Mouse (Mus musculus) forebrain, postnatal 0 days (tissue): ENCODE results near the gene Usp29. TPM values are rescaled to one million over a fixed set of nuclear protein-coding genes. Genes with fewer than 3 reads are reported as not detected.
"Not testable (repeated sequence)": the region's sequence is repeated elsewhere in the genome, so short reads cannot be mapped to it uniquely, and the experiment has no call there.

Experiments
- ATAC-seq: fragments of 200-750 bp; cut with Nextera tagmentation; 2 replicates; pipeline ENCODE4 v1.8.0; 2017; ENCODE audit warnings: mild to moderate bottlenecking, moderate library complexity
- DNase-seq: peaks from one replicate; pipeline ENCODE4 v3.0.0-alpha.2; 2015
- H3K27ac ChIP-seq: fragments of 300-500 bp; sonication (generic); 2 replicates; pipeline ENCODE4 v1.5.1; 2014; ENCODE audit warnings: low read depth, mild to moderate bottlenecking, antibody characterized with exemption, low read length, moderate library complexity, mixed read lengths
- H3K27me3 ChIP-seq: fragments of 300-500 bp; sonication (generic); 2 replicates; pipeline ENCODE4 v1.6.1; 2014; ENCODE audit warnings: mild to moderate bottlenecking, low read length, mixed read lengths; ENCODE audit not compliant: insufficient read depth
- H3K36me3 ChIP-seq: fragments of 300-500 bp; sonication (generic); 2 replicates; pipeline ENCODE4 v1.6.1; 2014; ENCODE audit warnings: mild to moderate bottlenecking, moderate library complexity; ENCODE audit not compliant: insufficient read depth
- H3K4me1 ChIP-seq: fragments of 300-500 bp; sonication (generic); 2 replicates; pipeline ENCODE4 v1.6.1; 2014; ENCODE audit warnings: antibody characterized with exemption; ENCODE audit not compliant: insufficient read depth
- H3K4me2 ChIP-seq: fragments of 300-500 bp; sonication (generic); 2 replicates; pipeline ENCODE4 v1.6.1; 2014; ENCODE audit warnings: low read depth, mild to moderate bottlenecking, moderate library complexity
- H3K4me3 ChIP-seq: fragments of 300-500 bp; sonication (generic); 2 replicates; pipeline ENCODE4 v1.5.1; 2014; ENCODE audit warnings: low read depth, low read length, mixed read lengths
- H3K9ac ChIP-seq: fragments of 300-500 bp; sonication (generic); 2 replicates; pipeline ENCODE4 v1.6.1; 2014; ENCODE audit warnings: mild to moderate bottlenecking
- H3K9me3 ChIP-seq: fragments of 300-500 bp; sonication (generic); 2 replicates; pipeline ENCODE4 v1.6.1; 2016; ENCODE audit warnings: low read length
- CTCF ChIP-seq: sonication (generic); IDR thresholded peaks from 2 replicates; pipeline ENCODE4 v1.5.1; 2016; ENCODE audit warnings: antibody characterized with exemption, control low read depth, low read depth
- WGBS: fragments of 180-500 bp; shearing (Covaris S2); extraction: QIAGEN DNeasy Blood & Tissue Kit; methylation state at CpG from one replicate; pipeline ENCODE4 v1.1.7; 2014; 5-methylcytosine and 5-hydroxymethylcytosine counted together
- microRNA counts: library from miRNA; unstranded; fragments of <30 nt; microRNA quantifications from one replicate; lab custom pipeline; 2015
- microRNA-seq, 2 experiments: library from miRNA; unstranded; fragments of <30 nt; microRNA quantifications; one replicate each; pipeline ENCODE4; 2016
- polyA plus RNA-seq: library from polyadenylated mRNA; unstranded; fragments of >200 nt; fragmentation: Nextera tagmentation; extraction: Ambion mirVana; gene quantifications from 2 replicates; pipeline ENCODE4 v1.2.1, GENCODE M21; 2015
- total RNA-seq: library from RNA; depleted of rRNA; stranded (reverse); fragments of >200 nt; gene quantifications from 2 replicates; pipeline ENCODE4 v1.2.3, GENCODE M21; 2014; rRNA removed

Gene Usp29
- total and polyA plus RNA-seq, 2 experiments from 2014 or later: 21.9 to 97.8 TPM

- no peaks in the 10 kb centered on the region for H3K9me3 ChIP-seq
- no peak overlapping the region for H3K4me2 ChIP-seq
- H3K4me1 ChIP-seq: no peaks in the 10 kb centered on the region
- TF ChIP-seq CTCF: no peak
- WGBS: 92% methylated on average over 4 of the region's 4 CpGs
- no peaks in the 10 kb centered on the region for H3K36me3 ChIP-seq
- DNase-seq (no peak), ATAC-seq (no peak)
- no peak overlapping the region for H3K9ac ChIP-seq
- no peak overlapping the region for H3K4me3 ChIP-seq
- H3K27ac ChIP-seq: no peak overlapping the region
- no peaks in the 10 kb centered on the region for H3K27me3 ChIP-seq
Measured at GRCm38 (mm10) chr7:6956576-6956975, 226.2 kb downstream of the Usp29 start.

DNA sequence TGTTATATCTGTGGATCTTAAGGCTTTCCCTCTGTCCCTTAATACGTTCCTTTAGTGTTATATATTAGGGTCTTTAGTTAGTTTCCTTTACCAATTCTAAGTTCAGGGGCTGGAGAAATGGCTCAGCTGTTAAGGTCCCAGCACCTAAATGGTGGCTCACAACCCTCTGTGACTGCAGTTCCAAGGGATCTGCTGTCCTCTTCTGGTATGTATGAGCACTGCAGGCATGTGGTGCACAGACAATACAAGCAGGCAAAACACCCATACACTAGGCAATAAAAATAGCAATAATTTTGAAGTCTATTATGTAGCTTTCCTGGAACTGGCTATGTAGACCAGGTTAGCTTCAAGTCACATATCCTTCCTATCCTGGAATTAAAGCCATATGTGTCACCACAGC is 228.2 kb downstream of the Usp29 start:
- 95% methylated on average over 1 of the region's 1 CpGs for WGBS
- H3K36me3 ChIP-seq: 0 out of 2 replicates have a peak, but pooled peaks cover under 1% of the 10 kb centered on the region
- H3K4me1 ChIP-seq: no peaks in the 10 kb centered on the region
- H3K27ac ChIP-seq: no peak overlapping the region
- DNase-seq (no peak), ATAC-seq (no peak)
- no peaks in the 10 kb centered on the region for H3K27me3 ChIP-seq
- no peak overlapping the region for H3K4me3 ChIP-seq
- no peaks in the 10 kb centered on the region for H3K9me3 ChIP-seq
- TF ChIP-seq CTCF: 0 out of 2 replicates have a peak, but pooled peaks have one; percentile 13
- no peak overlapping the region for H3K4me2 ChIP-seq
- no peak overlapping the region for H3K9ac ChIP-seq

DNA sequence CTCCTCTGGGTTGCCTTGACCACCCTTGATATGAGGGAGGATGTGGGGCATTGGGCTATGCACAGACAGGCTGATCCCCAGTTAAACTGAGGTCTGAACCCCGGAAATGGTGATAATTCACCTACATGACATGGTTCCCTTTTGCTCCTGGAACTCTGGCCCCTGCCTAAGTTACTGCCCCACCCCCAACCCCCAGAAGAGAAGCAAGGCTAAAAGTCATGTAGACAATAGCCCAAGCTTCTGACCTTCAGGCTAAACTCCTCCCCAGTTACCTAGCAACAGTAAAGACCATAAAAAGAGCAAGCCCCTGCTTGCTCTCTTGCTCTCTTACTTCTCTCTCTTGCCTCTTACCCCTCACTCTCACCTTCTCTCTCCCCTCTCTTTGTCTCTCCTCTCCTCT is 243.2 kb downstream of the Usp29 start:
- H3K36me3 ChIP-seq: no peaks in the 10 kb centered on the region
- no peaks in the 10 kb centered on the region for H3K9me3 ChIP-seq
- DNase-seq: no peak
- 84% methylated on average over 1 of the region's 1 CpGs for WGBS
- no peaks in the 10 kb centered on the region for H3K4me1 ChIP-seq
- H3K4me3 ChIP-seq: no peak overlapping the region
- H3K27me3 ChIP-seq: no peaks in the 10 kb centered on the region
- no peak overlapping the region for H3K9ac ChIP-seq
- ATAC-seq: no peak
- H3K27ac ChIP-seq: no peak overlapping the region
- no peak overlapping the region for H3K4me2 ChIP-seq
- no peak for TF ChIP-seq CTCF

DNA sequence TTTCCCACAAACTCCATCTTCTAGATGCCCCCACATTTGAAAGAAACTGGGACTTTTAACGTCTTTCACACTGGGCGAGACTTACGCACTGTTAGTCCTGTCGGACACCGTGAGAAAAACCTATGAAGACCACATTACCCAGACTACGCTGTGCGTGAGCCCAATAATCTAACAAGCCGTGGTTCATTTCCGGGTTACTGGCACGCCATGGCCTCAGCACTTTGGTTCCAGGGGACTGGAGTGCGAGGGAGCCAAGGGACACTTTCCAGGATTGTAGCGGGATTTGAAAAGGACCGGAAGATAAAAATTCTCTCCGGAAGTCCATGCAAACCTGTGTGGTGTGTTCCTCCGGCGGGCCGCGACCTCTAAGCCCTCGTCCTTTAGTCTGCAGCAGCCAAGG is 246.5 kb downstream of the Usp29 start:
- no peak overlapping the region for H3K4me3 ChIP-seq
- DNase-seq (no peak), ATAC-seq (no peak)
- H3K9ac ChIP-seq: no peak overlapping the region
- no peaks in the 10 kb centered on the region for H3K4me1 ChIP-seq
- no peak for TF ChIP-seq CTCF
- H3K4me2 ChIP-seq: no peak overlapping the region
- H3K27me3 ChIP-seq: no peaks in the 10 kb centered on the region
- H3K9me3 ChIP-seq: no peaks in the 10 kb centered on the region
- no peak overlapping the region for H3K27ac ChIP-seq
- WGBS: 92% methylated on average over 19 of the region's 19 CpGs
- H3K36me3 ChIP-seq: no peaks in the 10 kb centered on the region

GRCm38 (mm10) chr7:6995251-6995650 is 264.9 kb downstream of the Usp29 start, which contains the start of gene Aurkc:
Gene Aurkc (plus strand): TSS chr7:6995300.
- WGBS: 90% methylated on average over 11 of the region's 11 CpGs
- H3K4me3 ChIP-seq, H3K27ac ChIP-seq, H3K27me3 ChIP-seq, ATAC-seq, H3K4me2 ChIP-seq, H3K9ac ChIP-seq, H3K4me1 ChIP-seq, H3K36me3 ChIP-seq, DNase-seq, H3K9me3 ChIP-seq: not testable (repeated sequence)

GRCm38 (mm10) chr7:6998914-6999313 is 268.5 kb downstream of the Usp29 start:
- 65% methylated on average over 3 of the region's 3 CpGs for WGBS
- not testable (repeated sequence) for H3K9ac ChIP-seq

DNA sequence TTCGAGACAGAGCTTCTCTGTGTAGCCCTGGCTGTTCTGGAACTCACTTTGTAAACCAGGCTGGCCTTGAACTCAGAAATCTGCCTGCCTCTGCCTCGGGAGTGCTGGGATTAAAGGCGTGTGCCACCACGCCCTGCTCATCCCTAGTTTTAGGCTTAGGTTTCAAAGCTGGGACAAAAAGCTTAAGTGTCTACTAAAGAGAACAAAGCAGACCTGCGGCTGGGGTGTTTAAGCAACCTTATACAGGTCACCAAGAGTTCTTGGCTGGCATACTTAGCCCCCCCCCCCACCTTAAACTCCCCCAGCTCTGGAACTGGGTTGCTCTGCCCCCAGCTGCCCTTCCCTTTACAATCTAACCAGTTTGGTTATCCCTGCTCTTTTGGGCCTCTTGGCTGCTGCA is 275.1 kb downstream of the Usp29 start:
- H3K4me1 ChIP-seq, H3K4me3 ChIP-seq, H3K36me3 ChIP-seq, H3K27me3 ChIP-seq, H3K9me3 ChIP-seq, H3K9ac ChIP-seq, DNase-seq, H3K4me2 ChIP-seq, H3K27ac ChIP-seq, ATAC-seq: not testable (repeated sequence)
- 76% methylated on average over 5 of the region's 5 CpGs for WGBS

More at GRCm38 (mm10) chr7:6998914-6999313, 268.5 kb downstream of the Usp29 start:
- not testable (repeated sequence) for H3K27ac ChIP-seq, H3K4me3 ChIP-seq, H3K36me3 ChIP-seq, ATAC-seq, H3K4me2 ChIP-seq, H3K4me1 ChIP-seq, DNase-seq, H3K9me3 ChIP-seq, H3K27me3 ChIP-seq

MicroRNA genes within 50 kb of the gene (microRNA counts, 519-probe panel; counts per million panel counts)
- microRNA mmu-miR-3099 (lab: Ali Mortazavi, UCI): 2,541 counts per million, percentile 21 among the panel's probes with 10 or more counts

Small RNA genes lying within 50 kb of the gene (microRNA-seq; reads per million reads assigned to microRNA genes)
- gene Mir3099: 462 to 668 reads per million in 2 experiments

Other genes with a start within 250 kb of the Usp29 start
- gene Olfr5, start 243.6 kb upstream of the Usp29 start, total RNA-seq: not detected in 2 replicates
- not detected in 2 replicates for gene Olfr5, start 243.6 kb upstream of the Usp29 start, polyA plus RNA-seq
- gene Olfr1347, start 230.8 kb upstream of the Usp29 start, total RNA-seq: not detected in 2 replicates
- gene Olfr1347, start 230.8 kb upstream of the Usp29 start, polyA plus RNA-seq: not detected in 2 replicates
- gene Olfr1348, start 221.8 kb upstream of the Usp29 start, total RNA-seq: not detected in 2 replicates
- not detected in 2 replicates for gene Olfr1348, start 221.8 kb upstream of the Usp29 start, polyA plus RNA-seq
- gene Olfr1349, start 207.6 kb upstream of the Usp29 start, total RNA-seq: not detected in 2 replicates
- not detected in 2 replicates for gene Olfr1349, start 207.6 kb upstream of the Usp29 start, polyA plus RNA-seq
- gene Olfr1350, start 165.7 kb upstream of the Usp29 start, total RNA-seq: not detected in 2 replicates
- not detected in 2 replicates for gene Olfr1350, start 165.7 kb upstream of the Usp29 start, polyA plus RNA-seq
- 20.5 and 29.1 TPM in 2 replicates for gene Zim1, start 34.1 kb upstream of the Usp29 start, total RNA-seq
- 2.6 and 4.7 TPM in 2 replicates for gene Zim1, start 34.1 kb upstream of the Usp29 start, polyA plus RNA-seq
- gene Peg3, start 147 bp upstream of the Usp29 start, total RNA-seq: 81.1 and 139 TPM in 2 replicates
- gene Peg3, start 147 bp upstream of the Usp29 start, polyA plus RNA-seq: 18.1 and 43.7 TPM in 2 replicates